Mouse (Mus musculus): ENCODE results near the gene Stk32b.

DNA sequence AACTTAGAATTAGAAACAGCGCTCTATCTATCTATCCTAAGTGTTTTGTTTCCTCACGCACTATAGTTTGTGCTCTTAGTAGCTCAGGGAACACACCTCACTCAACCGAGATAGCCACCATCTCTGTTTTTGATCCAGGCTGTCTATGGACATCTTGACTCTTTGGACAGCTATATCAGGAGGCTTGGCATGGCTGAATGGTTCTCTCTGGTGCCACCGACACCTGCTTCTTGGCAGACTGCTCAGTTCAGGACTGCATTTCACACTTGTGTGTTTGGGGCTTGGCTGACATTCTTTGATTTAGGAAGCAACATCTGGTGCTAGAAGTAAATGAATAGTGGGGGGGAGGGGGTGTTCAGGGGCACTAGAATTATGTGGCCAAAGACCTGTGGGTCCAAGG is 162.7 kb downstream of the Stk32b start:
- TF ChIP-seq CTCF (IDR thresholded peaks at IDR 0.05) = no peak
- no peak for TF ChIP-seq POLR2A (IDR thresholded peaks at IDR 0.05; ENCODE audit: insufficient read depth, low read depth, low read length)
